Mouse (Mus musculus): ENCODE measurements at regions not wholly inside any gene's neighbourhood (a gene's known extent, or its start where the extent isn't known, plus 50 kb on each side); places are given as distances from the start of the nearest gene placed in this dataset.

DNA sequence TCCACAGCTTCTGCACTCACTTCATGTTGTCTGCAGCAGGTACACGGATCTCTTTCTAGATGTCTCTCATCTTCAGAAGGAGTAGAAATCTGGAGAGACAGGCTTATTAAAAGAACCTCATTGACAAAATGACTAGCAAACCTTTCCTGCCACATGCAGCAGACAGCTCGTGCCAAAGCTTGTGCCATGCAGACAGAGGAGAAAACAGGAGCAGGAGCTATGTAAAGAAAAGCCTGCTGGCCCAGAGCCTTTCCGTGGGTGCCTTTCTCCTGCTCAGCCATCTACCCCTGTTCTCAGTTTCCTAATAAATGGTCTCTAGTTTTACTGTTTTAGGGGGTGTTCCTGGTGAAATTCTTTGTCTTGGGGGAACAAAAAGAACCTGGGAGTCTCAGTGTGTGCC, 254.9 kb upstream of the Sox11 start:
- H3K4me3 ChIP-seq (ENCODE audit: insufficient read depth, low read length): no peak overlapping the region
- H3K4me1 ChIP-seq (ENCODE audit: control insufficient read depth, insufficient read depth, low read length): no peaks in the 10 kb centered on the region
- H3K27ac ChIP-seq (ENCODE audit: insufficient read depth, low read depth, low read length): no peak overlapping the region
- TF ChIP-seq CTCF (IDR thresholded peaks at IDR 0.05; ENCODE audit: low read depth, low read length) (no peak), POLR2A (IDR thresholded peaks at IDR 0.05; ENCODE audit: borderline replicate concordance, low read depth, low read length) (no peak)

DNA sequence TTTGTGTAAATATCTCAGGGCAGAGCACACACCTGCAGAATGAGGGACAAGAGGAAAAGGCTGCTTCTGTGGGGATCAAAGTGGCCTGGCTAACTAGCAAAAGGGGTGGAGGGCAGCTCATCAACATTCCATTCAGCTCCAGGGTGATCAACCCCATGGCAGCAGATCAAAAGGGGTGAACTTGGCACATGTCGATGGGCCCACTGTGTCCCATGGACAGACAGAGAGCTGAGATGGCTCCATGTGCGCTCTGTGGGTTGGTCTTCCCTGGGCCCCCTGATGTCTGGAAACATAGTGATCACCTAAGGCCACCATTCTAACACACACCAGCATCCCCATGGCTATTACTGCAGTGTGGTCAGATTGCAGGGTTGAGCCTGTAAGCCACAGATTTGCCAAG, 253.2 kb upstream of the Sox11 start:
- Histone ChIP-seq H3K4me3 (ENCODE audit: insufficient read depth, low read length) (no peak overlapping the region), H3K4me1 (ENCODE audit: control insufficient read depth, insufficient read depth, low read length) (no peaks in the 10 kb centered on the region), H3K27ac (ENCODE audit: insufficient read depth, low read depth, low read length) (no peak overlapping the region)
- TF ChIP-seq POLR2A (IDR thresholded peaks at IDR 0.05; ENCODE audit: borderline replicate concordance, low read depth, low read length) (no peak), CTCF (IDR thresholded peaks at IDR 0.05; ENCODE audit: low read depth, low read length) (no peak)

DNA sequence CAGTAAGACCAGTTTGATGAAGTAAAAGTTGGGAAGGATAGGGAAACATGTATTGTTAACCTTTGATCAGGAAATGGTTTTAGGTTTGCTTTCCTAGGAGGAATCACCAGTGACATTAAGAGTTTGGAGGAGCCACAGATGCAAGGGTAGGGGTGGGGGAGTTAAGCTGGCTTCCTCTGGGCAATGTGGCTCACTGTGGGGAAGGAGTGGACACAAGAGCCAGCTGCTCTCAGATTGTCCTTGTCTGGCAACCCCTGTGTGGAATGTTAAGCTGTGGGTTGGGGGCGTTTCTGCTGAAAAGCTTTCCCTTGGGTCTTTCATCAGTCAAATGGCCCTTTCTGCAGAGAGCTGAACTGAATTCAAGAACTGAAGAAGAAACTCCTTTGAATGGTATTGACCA, 251.1 kb upstream of the Sox11 start:
- no peak for TF ChIP-seq POLR2A (IDR thresholded peaks at IDR 0.05; ENCODE audit: borderline replicate concordance, low read depth, low read length)
- no peak for TF ChIP-seq CTCF (IDR thresholded peaks at IDR 0.05; ENCODE audit: low read depth, low read length)
- no peaks in the 10 kb centered on the region for H3K4me1 ChIP-seq (ENCODE audit: control insufficient read depth, insufficient read depth, low read length)
- no peak overlapping the region for H3K4me3 ChIP-seq (ENCODE audit: insufficient read depth, low read length)
- H3K27ac ChIP-seq (ENCODE audit: insufficient read depth, low read depth, low read length): no peak overlapping the region

DNA sequence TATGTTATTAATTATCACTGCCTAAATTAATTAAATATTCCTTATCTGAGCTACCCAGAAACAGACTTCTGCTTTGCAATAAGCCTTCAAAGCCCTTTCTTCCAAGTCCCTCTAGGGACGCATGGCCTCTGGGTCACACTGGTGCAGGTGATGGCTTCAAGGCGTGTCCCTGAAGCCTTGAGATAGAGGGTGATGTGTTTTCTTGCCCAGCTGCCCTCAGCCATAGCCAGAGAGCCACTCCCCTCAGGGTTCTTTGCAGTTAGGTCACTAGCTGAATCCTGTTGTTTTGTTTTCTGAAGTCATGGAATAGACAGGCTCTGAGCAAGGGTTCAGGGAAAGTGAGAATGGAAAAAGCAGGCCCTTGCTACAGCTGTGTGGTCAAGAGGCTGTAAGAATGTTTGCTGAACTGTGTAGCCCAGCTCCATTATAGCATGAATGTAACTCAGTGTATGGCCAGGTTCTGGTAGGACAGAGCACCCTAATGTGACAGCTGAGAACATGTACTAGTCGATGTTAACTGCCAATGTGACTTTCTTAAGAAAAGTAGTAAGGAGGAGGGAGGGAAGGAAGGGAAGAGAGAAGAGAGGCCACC, 233.8 kb upstream of the Sox11 start:
- Histone ChIP-seq H3K27ac (ENCODE audit: insufficient read depth, low read depth, low read length) (no peak overlapping the region), H3K4me3 (ENCODE audit: insufficient read depth, low read length) (no peak overlapping the region), H3K4me1 (ENCODE audit: control insufficient read depth, insufficient read depth, low read length) (no peaks in the 10 kb centered on the region)
- TF ChIP-seq POLR2A (IDR thresholded peaks at IDR 0.05; ENCODE audit: borderline replicate concordance, low read depth, low read length): no peak
- TF ChIP-seq CTCF (IDR thresholded peaks at IDR 0.05; ENCODE audit: low read depth, low read length): no peak

DNA sequence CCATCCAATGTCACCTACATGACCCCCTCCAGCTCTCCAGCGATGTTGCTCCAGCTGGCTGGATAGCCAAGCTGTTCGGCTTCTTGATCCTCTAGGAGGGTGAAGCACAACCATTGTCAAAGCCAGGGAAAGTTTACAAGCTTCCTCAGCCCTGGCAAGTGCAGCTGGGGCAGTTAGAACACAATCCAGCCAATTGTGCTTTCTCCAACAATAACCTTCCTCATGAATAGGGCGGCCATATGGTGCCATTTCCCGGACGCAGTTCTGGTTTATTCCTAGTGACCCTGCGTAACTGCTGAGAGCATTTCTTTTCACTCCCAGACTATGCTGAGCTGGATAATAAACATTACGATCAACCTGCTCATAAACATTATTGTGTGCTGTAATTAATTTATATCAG, 233.3 kb upstream of the Sox11 start:
- Histone ChIP-seq H3K27ac (ENCODE audit: insufficient read depth, low read depth, low read length) (no peak overlapping the region), H3K4me3 (ENCODE audit: insufficient read depth, low read length) (no peak overlapping the region), H3K4me1 (ENCODE audit: control insufficient read depth, insufficient read depth, low read length) (no peaks in the 10 kb centered on the region)
- TF ChIP-seq CTCF (IDR thresholded peaks at IDR 0.05; ENCODE audit: low read depth, low read length) (no peak), POLR2A (IDR thresholded peaks at IDR 0.05; ENCODE audit: borderline replicate concordance, low read depth, low read length) (no peak)

DNA sequence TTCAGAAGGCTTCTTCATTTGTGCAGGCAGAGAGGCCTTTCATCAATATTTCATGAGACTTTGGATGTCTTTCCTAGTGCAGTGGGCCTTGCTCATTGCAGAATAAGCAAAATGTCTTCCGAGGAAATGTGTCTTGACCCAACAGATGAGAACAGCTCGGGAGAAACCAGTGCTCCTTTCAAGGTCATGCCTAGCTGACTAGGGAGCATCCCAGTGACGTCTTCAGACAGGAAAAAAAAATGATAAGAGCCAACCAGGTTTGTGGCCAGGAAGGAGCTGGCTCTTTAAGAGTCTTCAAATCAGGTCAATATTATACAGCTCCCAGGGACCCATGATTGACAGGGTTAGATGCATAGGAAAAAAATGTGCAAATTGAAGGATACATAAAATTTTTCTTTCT, 224.9 kb upstream of the Sox11 start:
- Histone ChIP-seq H3K4me3 (ENCODE audit: insufficient read depth, low read length) (no peak overlapping the region), H3K27ac (ENCODE audit: insufficient read depth, low read depth, low read length) (no peak overlapping the region), H3K4me1 (ENCODE audit: control insufficient read depth, insufficient read depth, low read length) (no peaks in the 10 kb centered on the region)
- TF ChIP-seq POLR2A (IDR thresholded peaks at IDR 0.05; ENCODE audit: borderline replicate concordance, low read depth, low read length) (no peak), CTCF (IDR thresholded peaks at IDR 0.05; ENCODE audit: low read depth, low read length) (no peak)

DNA sequence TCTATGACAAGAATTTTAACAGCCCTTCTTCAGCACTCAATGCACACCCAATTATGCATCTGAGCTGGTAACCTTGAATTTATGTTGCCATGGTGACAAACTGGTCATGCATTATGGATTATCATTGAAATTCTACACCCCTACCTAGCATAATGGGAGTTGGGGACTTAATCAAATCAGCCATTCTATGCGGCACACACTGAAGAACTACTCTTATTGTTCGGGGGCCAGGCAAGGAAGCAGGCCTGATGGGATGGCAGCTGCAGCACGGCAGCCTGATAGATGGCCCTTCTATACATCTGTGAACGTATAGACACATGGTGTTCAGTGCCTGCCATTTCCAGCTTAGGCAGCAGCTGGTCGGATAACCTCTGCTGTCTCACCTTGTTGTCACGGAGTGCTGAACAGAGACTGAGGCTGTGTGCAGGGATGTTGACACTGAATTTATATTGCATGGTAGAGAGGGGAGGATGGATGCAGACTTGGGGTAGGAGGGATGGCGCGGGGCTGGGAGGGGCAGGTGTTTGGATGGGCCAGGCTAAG, 223.7 kb upstream of the Sox11 start:
- Histone ChIP-seq H3K4me1 (ENCODE audit: control insufficient read depth, insufficient read depth, low read length) (no peaks in the 10 kb centered on the region), H3K4me3 (ENCODE audit: insufficient read depth, low read length) (no peak overlapping the region), H3K27ac (ENCODE audit: insufficient read depth, low read depth, low read length) (no peak overlapping the region)
- TF ChIP-seq CTCF (IDR thresholded peaks at IDR 0.05; ENCODE audit: low read depth, low read length) (no peak), POLR2A (IDR thresholded peaks at IDR 0.05; ENCODE audit: borderline replicate concordance, low read depth, low read length) (no peak)

DNA sequence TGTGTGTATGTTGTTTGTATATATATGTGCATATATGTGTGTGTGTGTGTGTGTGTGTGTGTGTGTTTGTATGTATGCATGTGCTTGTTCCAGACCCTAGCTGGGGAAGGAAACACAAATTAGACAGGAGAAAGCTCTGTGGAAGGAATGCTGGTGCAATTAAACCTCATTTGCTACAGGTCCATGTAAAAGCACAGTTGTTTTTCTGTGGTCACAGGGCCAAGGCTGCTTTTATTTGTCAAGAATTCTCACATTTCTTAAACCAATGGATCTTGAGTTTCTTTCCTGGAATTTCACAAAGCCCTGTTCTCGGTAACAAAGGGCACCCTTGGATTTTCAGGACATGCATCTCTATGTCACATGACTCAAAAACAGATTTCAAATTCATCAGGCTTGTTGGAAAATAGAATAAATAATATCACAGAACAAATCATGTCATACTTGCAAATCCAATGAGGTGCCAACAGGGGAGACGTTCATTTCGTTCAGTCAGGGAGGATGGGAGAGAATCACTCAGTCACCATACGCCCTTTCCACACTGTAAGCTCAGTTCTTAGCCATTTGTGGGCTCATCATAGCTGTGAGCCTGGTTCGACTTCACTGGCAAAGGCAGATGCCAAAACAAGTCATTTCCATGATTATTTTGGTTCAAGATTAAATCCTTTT, 222.4 kb upstream of the Sox11 start:
- no peak for TF ChIP-seq CTCF (IDR thresholded peaks at IDR 0.05; ENCODE audit: low read depth, low read length)
- no peak for TF ChIP-seq POLR2A (IDR thresholded peaks at IDR 0.05; ENCODE audit: borderline replicate concordance, low read depth, low read length)
- no peaks in the 10 kb centered on the region for H3K4me1 ChIP-seq (ENCODE audit: control insufficient read depth, insufficient read depth, low read length)
- no peak overlapping the region for H3K4me3 ChIP-seq (ENCODE audit: insufficient read depth, low read length)
- H3K27ac ChIP-seq (ENCODE audit: insufficient read depth, low read depth, low read length): no peak overlapping the region

DNA sequence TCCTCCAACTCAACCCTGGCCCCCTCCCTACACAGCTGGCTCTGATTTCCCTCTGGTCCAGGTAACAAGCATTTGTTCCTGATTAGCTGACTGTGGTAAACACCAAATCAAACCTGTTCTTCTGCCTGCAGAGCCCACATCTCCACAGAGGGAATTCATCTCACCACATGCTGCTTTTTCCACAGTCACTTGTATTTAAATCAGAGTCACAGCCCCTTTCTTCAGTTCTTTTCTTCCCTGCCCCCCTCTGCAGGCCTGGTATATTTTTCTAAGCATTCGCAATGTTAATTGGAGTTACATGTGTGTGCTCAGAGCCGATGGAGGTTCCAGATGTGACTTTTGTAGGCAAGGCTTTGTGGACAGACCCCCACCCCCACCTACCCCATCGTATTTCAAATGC, 221.5 kb upstream of the Sox11 start:
- no peaks in the 10 kb centered on the region for H3K4me1 ChIP-seq (ENCODE audit: control insufficient read depth, insufficient read depth, low read length)
- no peak for TF ChIP-seq CTCF (IDR thresholded peaks at IDR 0.05; ENCODE audit: low read depth, low read length)
- no peak for TF ChIP-seq POLR2A (IDR thresholded peaks at IDR 0.05; ENCODE audit: borderline replicate concordance, low read depth, low read length)
- no peak overlapping the region for H3K27ac ChIP-seq (ENCODE audit: insufficient read depth, low read depth, low read length)
- no peak overlapping the region for H3K4me3 ChIP-seq (ENCODE audit: insufficient read depth, low read length)

DNA sequence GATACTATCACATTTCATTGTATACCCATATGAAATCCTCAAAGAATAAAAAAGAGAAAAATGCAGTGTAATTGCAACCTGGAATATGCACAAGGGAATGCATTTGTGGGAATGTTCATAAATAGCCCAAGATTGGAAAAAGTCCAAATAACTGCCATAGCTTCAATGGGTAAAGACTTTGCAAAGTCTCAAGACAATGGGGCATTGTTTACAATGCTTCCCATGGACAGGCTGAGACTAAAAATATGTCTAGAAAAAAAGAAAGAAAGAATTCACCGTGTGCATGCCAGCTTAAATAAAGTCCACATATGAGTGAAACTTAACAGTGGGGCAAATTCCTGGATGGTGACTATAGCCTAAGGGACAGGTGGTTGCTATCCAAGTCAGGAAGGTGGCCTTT, 210.4 kb upstream of the Sox11 start:
- no peak for TF ChIP-seq POLR2A (IDR thresholded peaks at IDR 0.05; ENCODE audit: borderline replicate concordance, low read depth, low read length)
- TF ChIP-seq CTCF (IDR thresholded peaks at IDR 0.05; ENCODE audit: low read depth, low read length): no peak
- Histone ChIP-seq H3K4me1 (ENCODE audit: control insufficient read depth, insufficient read depth, low read length) (no peaks in the 10 kb centered on the region), H3K4me3 (ENCODE audit: insufficient read depth, low read length) (no peak overlapping the region), H3K27ac (ENCODE audit: insufficient read depth, low read depth, low read length) (no peak overlapping the region)

Data from bone marrow macrophage, adult 2 months (primary cell).